Mouse (Mus musculus): ENCODE data around the gene Cabp4. TPM values are rescaled to one million over a fixed set of nuclear protein-coding genes. Genes with fewer than 3 reads are reported as not detected.

Cabp4 gene
- polyA plus RNA-seq, 1 experiment = 0.51 TPM

- no peak for TF ChIP-seq GATA1 (IDR thresholded peaks at IDR 0.05; ENCODE audit: borderline replicate concordance, low read length)
- no peak for TF ChIP-seq FLI1 (IDR thresholded peaks at IDR 0.05; ENCODE audit: low read length)
- Histone ChIP-seq H3K27me3 (replicated peaks) (peaks cover 46% of the 10 kb centered on the region), H3K4me3 (replicated peaks) (peak overlapping the region; percentile 4), H3K9me3 (no peaks in the 10 kb centered on the region), H3K4me1 (peaks cover 49% of the 10 kb centered on the region), H3K36me3 (replicated peaks; ENCODE audit: low read length) (no peaks in the 10 kb centered on the region)
These were observed 53.4 kb downstream of the Cabp4 start for GRCm38 (mm10) chr19:4090446-4090845.

GRCm38 (mm10) chr19:4089128-4089527 is 54.7 kb downstream of the Cabp4 start:
- Histone ChIP-seq H3K4me3 (replicated peaks) (no peak overlapping the region), H3K9me3 (no peaks in the 10 kb centered on the region), H3K27me3 (replicated peaks) (peaks cover 59% of the 10 kb centered on the region), H3K4me1 (peaks cover 62% of the 10 kb centered on the region), H3K36me3 (replicated peaks; ENCODE audit: low read length) (no peaks in the 10 kb centered on the region)
- TF ChIP-seq FLI1 (IDR thresholded peaks at IDR 0.05; ENCODE audit: low read length) (no peak), GATA1 (IDR thresholded peaks at IDR 0.05; ENCODE audit: borderline replicate concordance, low read length) (no peak)

- TF ChIP-seq FLI1 (IDR thresholded peaks at IDR 0.05; ENCODE audit: low read length) = no peak
- TF ChIP-seq GATA1 (IDR thresholded peaks at IDR 0.05; ENCODE audit: borderline replicate concordance, low read length) = no peak
- peaks cover 69% of the 10 kb centered on the region for H3K27me3 ChIP-seq (replicated peaks)
- no peak overlapping the region for H3K4me3 ChIP-seq (replicated peaks)
- peaks cover 65% of the 10 kb centered on the region for H3K4me1 ChIP-seq
- H3K36me3 ChIP-seq (replicated peaks; ENCODE audit: low read length) = no peaks in the 10 kb centered on the region
- H3K9me3 ChIP-seq = no peaks in the 10 kb centered on the region
These were observed 55.7 kb downstream of the Cabp4 start for GRCm38 (mm10) chr19:4088146-4088545.

- H3K4me1 ChIP-seq = peaks cover 61% of the 10 kb centered on the region
- peaks cover 73% of the 10 kb centered on the region for H3K27me3 ChIP-seq (replicated peaks)
- H3K9me3 ChIP-seq = no peaks in the 10 kb centered on the region
- H3K4me3 ChIP-seq (replicated peaks) = no peak overlapping the region
- H3K36me3 ChIP-seq (replicated peaks; ENCODE audit: low read length) = no peaks in the 10 kb centered on the region
- TF ChIP-seq FLI1 (IDR thresholded peaks at IDR 0.05; ENCODE audit: low read length) (no peak), GATA1 (IDR thresholded peaks at IDR 0.05; ENCODE audit: borderline replicate concordance, low read length) (no peak)
These were observed 56.7 kb downstream of the Cabp4 start for GRCm38 (mm10) chr19:4087090-4087489.

GRCm38 (mm10) chr19:4086156-4086555 is 57.7 kb downstream of the Cabp4 start:
- H3K4me1 ChIP-seq = peaks cover 55% of the 10 kb centered on the region
- TF ChIP-seq GATA1 (IDR thresholded peaks at IDR 0.05; ENCODE audit: borderline replicate concordance, low read length) (no peak), FLI1 (IDR thresholded peaks at IDR 0.05; ENCODE audit: low read length) (no peak)
- peaks cover 82% of the 10 kb centered on the region for H3K27me3 ChIP-seq (replicated peaks)
- no peak overlapping the region for H3K4me3 ChIP-seq (replicated peaks)
- H3K36me3 ChIP-seq (replicated peaks; ENCODE audit: low read length) = no peaks in the 10 kb centered on the region
- no peaks in the 10 kb centered on the region for H3K9me3 ChIP-seq

Other genes starting within 250 kb of the Cabp4 start
- gene Tcirg1, start 236.9 kb downstream of the Cabp4 start, polyA plus RNA-seq (2012; ENCODE audit: insufficient read depth, low replicate concordance) = 39.3 and 78.0 TPM in 2 replicates
- 38.8 and 142 TPM in 2 replicates for gene Ndufs8, start 231.3 kb downstream of the Cabp4 start, polyA plus RNA-seq (2012; ENCODE audit: insufficient read depth, low replicate concordance)
- 2.8 TPM in 1 of 2 replicates, not detected in the other for gene Aldh3b1, start 214.2 kb downstream of the Cabp4 start, polyA plus RNA-seq (2012; ENCODE audit: insufficient read depth, low replicate concordance)
- gene Unc93b1, start 208.8 kb downstream of the Cabp4 start, polyA plus RNA-seq (2012; ENCODE audit: insufficient read depth, low replicate concordance) = 30.5 and 188 TPM in 2 replicates
- gene Aldh3b3, start 185.4 kb downstream of the Cabp4 start, polyA plus RNA-seq (2012; ENCODE audit: insufficient read depth, low replicate concordance) = 0.04 TPM in 1 of 2 replicates, not detected in the other
- not detected in 2 replicates for gene Aldh3b2, start 171.7 kb downstream of the Cabp4 start, polyA plus RNA-seq (2012; ENCODE audit: insufficient read depth, low replicate concordance)
- 6.4 TPM in 1 of 2 replicates, not detected in the other for gene Acy3, start 157.5 kb downstream of the Cabp4 start, polyA plus RNA-seq (2012; ENCODE audit: insufficient read depth, low replicate concordance)
- not detected in 2 replicates for gene Tbx10, start 151.3 kb downstream of the Cabp4 start, polyA plus RNA-seq (2012; ENCODE audit: insufficient read depth, low replicate concordance)
- 11.7 and 19.3 TPM in 2 replicates for gene Nudt8, start 143.5 kb downstream of the Cabp4 start, polyA plus RNA-seq (2012; ENCODE audit: insufficient read depth, low replicate concordance)
- gene Gm49405, start 143.4 kb downstream of the Cabp4 start, polyA plus RNA-seq (2012; ENCODE audit: insufficient read depth, low replicate concordance) = 0.74 and 0.93 TPM in 2 replicates
- gene Doc2g, start 140.7 kb downstream of the Cabp4 start, polyA plus RNA-seq (2012; ENCODE audit: insufficient read depth, low replicate concordance) = 2.7 and 7.3 TPM in 2 replicates
- 111 and 122 TPM in 2 replicates for gene Ndufv1, start 131.2 kb downstream of the Cabp4 start, polyA plus RNA-seq (2012; ENCODE audit: insufficient read depth, low replicate concordance)
- 128 and 173 TPM in 2 replicates for gene Gstp1, start 106.0 kb downstream of the Cabp4 start, polyA plus RNA-seq (2012; ENCODE audit: insufficient read depth, low replicate concordance)
- not detected in 2 replicates for gene Gstp2, start 98.0 kb downstream of the Cabp4 start, polyA plus RNA-seq (2012; ENCODE audit: insufficient read depth, low replicate concordance)
- not detected in 2 replicates for gene Gstp3, start 84.5 kb downstream of the Cabp4 start, polyA plus RNA-seq (2012; ENCODE audit: insufficient read depth, low replicate concordance)
- not detected in 2 replicates for gene Cabp2, start 62.5 kb downstream of the Cabp4 start, polyA plus RNA-seq (2012; ENCODE audit: insufficient read depth, low replicate concordance)
- 140 and 181 TPM in 2 replicates for gene Cdk2ap2, start 46.9 kb downstream of the Cabp4 start, polyA plus RNA-seq (2012; ENCODE audit: insufficient read depth, low replicate concordance)
- 122 and 153 TPM in 2 replicates for gene Pitpnm1, start 44.0 kb downstream of the Cabp4 start, polyA plus RNA-seq (2012; ENCODE audit: insufficient read depth, low replicate concordance)
- gene Aip, start 18.2 kb downstream of the Cabp4 start, polyA plus RNA-seq (2012; ENCODE audit: insufficient read depth, low replicate concordance) = 293 and 434 TPM in 2 replicates
- not detected in 2 replicates for gene Gpr152, start 4.2 kb downstream of the Cabp4 start, polyA plus RNA-seq (2012; ENCODE audit: insufficient read depth, low replicate concordance)
- 110 and 364 TPM in 2 replicates for gene Coro1b, start 4.6 kb upstream of the Cabp4 start, polyA plus RNA-seq (2012; ENCODE audit: insufficient read depth, low replicate concordance)
- 777 and 793 TPM in 2 replicates for gene Ptprcap, start 9.6 kb upstream of the Cabp4 start, polyA plus RNA-seq (2012; ENCODE audit: insufficient read depth, low replicate concordance)
- 108 and 492 TPM in 2 replicates for gene Rps6kb2, start 19.3 kb upstream of the Cabp4 start, polyA plus RNA-seq (2012; ENCODE audit: insufficient read depth, low replicate concordance)
- 1.3 and 5.6 TPM in 2 replicates for gene Carns1, start 31.4 kb upstream of the Cabp4 start, polyA plus RNA-seq (2012; ENCODE audit: insufficient read depth, low replicate concordance)
- gene Tbc1d10c, start 47.3 kb upstream of the Cabp4 start, polyA plus RNA-seq (2012; ENCODE audit: insufficient read depth, low replicate concordance) = 24.1 and 31.5 TPM in 2 replicates
- gene Ppp1ca, start 48.0 kb upstream of the Cabp4 start, polyA plus RNA-seq (2012; ENCODE audit: insufficient read depth, low replicate concordance) = 268 and 792 TPM in 2 replicates
- gene Rad9a, start 57.6 kb upstream of the Cabp4 start, polyA plus RNA-seq (2012; ENCODE audit: insufficient read depth, low replicate concordance) = 22.1 and 24.3 TPM in 2 replicates
- gene Clcf1, start 70.2 kb upstream of the Cabp4 start, polyA plus RNA-seq (2012; ENCODE audit: insufficient read depth, low replicate concordance) = 0.09 and 2.0 TPM in 2 replicates
- gene AC109138.7, start 70.3 kb upstream of the Cabp4 start, polyA plus RNA-seq (2012; ENCODE audit: insufficient read depth, low replicate concordance) = 8.5 and 73.0 TPM in 2 replicates
- gene Pold4, start 87.9 kb upstream of the Cabp4 start, polyA plus RNA-seq (2012; ENCODE audit: insufficient read depth, low replicate concordance) = 67.5 and 91.7 TPM in 2 replicates
- 16.5 and 28.6 TPM in 2 replicates for gene Ssh3, start 125.1 kb upstream of the Cabp4 start, polyA plus RNA-seq (2012; ENCODE audit: insufficient read depth, low replicate concordance)
- 5.6 TPM in 1 of 2 replicates, not detected in the other for gene Ankrd13d, start 139.1 kb upstream of the Cabp4 start, polyA plus RNA-seq (2012; ENCODE audit: insufficient read depth, low replicate concordance)
- gene Grk2, start 162.2 kb upstream of the Cabp4 start, polyA plus RNA-seq (2012; ENCODE audit: insufficient read depth, low replicate concordance) = 265 and 541 TPM in 2 replicates